Mouse (Mus musculus) brain, embryonic 14.5 days (tissue): ENCODE data around the gene Lmntd1. TPM values are rescaled to one million over a fixed set of nuclear protein-coding genes. Genes with fewer than 3 reads are reported as not detected.

Experiments used
- DNase-seq: peaks from one replicate; pipeline ENCODE4 v3.0.0-alpha.2; 2011; ENCODE audit warnings: low read depth
- CTCF ChIP-seq: fragments of 200-500 bp; IDR thresholded peaks from 2 replicates; pipeline ENCODE4 v1.5.1; 2012; ENCODE audit warnings: inconsistent platforms, mild to moderate bottlenecking, moderate library complexity, borderline replicate concordance; ENCODE audit not compliant: insufficient read depth, insufficient read length; ENCODE audit errors: extremely low read depth
- POLR2A ChIP-seq: fragments of 200-500 bp; IDR thresholded peaks from 2 replicates; pipeline ENCODE4 v1.6.1; 2012; ENCODE audit warnings: mild to moderate bottlenecking, inconsistent platforms, borderline replicate concordance; ENCODE audit not compliant: poor library complexity, insufficient read depth, insufficient read length, severe bottlenecking; ENCODE audit errors: extremely low read depth
- polyA plus RNA-seq: library from polyadenylated mRNA; depleted of rRNA; stranded (reverse); fragments of >200 nt; gene quantifications from 2 replicates; pipeline ENCODE4 v1.2.3, GENCODE M21; 2012

The Lmntd1 gene
- polyA plus RNA-seq, 1 experiment = 1.3 TPM

DNA sequence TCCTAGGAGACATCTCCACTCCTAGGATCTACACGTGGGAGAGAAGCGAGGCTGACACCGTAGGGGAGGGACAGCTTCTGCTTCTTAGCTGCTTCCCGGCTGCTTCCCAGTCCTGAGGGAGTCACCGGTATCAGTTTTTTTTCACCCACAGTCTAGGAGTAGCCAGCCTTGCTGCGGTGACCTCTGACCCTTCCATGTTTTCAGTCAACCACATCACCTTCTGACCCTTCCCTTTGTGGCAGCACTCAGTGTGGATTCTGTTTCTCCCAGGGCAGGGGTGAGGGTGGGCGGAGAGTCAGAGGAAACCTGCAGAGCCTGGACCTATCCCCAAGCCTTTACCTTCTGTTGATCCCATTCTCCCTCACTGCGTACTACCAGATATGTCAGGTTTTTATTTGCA, 102.9 kb downstream of the Lmntd1 start:
- no peak for DNase-seq
- TF ChIP-seq POLR2A (no peak), CTCF (no peak)

DNA sequence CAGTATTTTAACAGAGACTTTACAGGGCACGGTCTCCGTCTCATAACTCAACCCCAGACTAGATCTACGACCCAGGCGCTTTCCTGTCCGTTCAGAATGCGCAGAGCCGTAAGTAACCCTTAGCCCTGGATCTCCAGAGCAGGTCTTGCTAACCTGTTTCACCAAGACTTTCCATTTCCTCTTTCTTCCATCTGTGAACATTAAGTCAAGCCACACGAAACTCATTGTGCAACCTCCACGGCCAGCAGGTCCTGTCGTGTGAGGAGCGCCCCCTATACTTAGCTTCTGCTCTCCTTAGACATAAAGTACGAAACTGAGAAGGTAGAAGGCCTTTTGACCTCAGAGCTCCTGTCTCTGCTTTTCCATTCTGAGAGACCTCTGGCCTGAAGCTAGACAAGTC, 105.3 kb downstream of the Lmntd1 start:
- TF ChIP-seq CTCF (no peak), POLR2A (no peak)
- no peak for DNase-seq

DNA sequence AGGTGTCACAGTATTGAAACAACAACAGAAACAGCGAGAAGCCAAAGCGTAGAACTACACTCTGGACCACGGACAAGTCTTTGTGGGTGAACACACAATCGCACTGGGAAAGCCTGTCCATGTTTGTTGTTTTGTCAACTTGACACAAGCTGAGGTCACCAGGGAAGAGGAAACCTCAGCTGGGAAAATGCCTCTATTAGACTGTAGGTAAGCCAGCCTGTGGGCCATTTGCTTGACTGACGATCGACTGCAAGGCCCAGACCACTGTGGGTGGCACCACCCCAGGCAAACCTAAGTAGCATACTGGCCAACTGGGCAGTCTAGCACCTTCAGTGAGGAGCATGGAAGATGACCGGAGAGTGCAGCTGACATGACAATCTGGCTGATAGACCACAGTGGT, 112.4 kb downstream of the Lmntd1 start:
- TF ChIP-seq POLR2A = no peak
- no peak for TF ChIP-seq CTCF
- no peak for DNase-seq

DNA sequence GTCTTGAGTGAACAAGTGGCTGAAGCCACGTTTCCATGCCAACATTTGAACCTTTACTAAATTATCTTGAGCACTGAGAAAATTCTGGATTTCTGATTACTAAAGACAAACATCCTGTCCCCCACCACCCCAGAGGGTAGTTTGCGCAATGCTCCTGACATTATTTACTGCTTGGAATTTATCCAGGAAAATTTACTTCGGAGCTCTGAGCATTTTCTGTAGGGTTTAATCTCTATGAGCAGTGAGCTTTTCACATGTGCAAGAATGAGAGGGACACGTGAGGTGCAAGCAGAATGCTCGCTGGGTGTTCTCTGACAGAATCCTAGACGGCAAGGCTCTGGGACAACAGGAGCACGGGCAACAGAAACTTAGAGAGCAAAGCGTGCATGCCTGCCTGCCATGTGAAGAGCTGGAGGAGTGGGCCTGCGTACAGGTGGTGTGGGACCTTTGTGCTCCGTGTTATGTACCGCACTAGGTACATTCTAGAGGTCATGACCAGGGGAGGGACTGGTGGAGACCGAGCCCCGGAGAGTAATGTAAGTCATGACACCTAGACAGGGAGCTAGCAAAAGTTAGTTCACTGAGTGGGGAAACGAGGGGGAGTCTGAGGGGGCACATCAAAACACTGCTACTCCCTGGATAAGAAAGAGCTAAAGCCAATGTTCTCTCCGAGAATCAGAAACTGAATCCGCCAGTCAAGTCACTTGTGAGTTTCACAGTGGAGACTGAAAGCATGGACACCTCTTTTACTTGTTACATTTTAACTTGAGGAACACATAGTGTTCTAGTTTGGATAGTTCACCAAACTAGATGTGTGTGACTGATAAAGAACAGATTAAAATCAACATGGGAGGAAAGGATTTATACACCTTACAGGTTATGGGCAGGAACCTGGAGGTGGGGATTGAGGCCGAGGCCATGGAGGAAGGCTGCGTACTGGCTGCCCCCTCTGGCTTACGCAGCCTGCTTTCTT, 114.3 kb downstream of the Lmntd1 start:
- no peak for DNase-seq
- TF ChIP-seq POLR2A (no peak), CTCF (no peak)

DNA sequence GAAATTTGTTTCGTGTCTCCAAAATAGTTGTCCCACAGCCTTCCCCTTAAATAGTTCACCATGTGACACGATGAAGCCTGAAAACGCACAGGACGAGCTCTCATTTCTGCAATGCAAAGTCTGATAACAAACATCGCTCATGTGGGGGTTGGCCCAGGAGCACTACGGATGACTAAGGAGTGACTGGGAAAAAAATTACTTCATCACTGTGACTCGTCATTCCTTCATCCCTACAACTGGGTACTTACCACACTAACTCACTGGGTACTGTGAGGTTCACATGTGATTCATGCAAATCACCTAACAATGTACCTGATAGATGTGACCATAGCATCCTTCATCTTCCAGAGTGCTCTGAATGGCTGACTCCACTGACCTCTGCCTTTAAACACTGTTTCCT, 118.4 kb downstream of the Lmntd1 start:
- TF ChIP-seq CTCF = no peak
- no peak for TF ChIP-seq POLR2A
- no peak for DNase-seq

DNA sequence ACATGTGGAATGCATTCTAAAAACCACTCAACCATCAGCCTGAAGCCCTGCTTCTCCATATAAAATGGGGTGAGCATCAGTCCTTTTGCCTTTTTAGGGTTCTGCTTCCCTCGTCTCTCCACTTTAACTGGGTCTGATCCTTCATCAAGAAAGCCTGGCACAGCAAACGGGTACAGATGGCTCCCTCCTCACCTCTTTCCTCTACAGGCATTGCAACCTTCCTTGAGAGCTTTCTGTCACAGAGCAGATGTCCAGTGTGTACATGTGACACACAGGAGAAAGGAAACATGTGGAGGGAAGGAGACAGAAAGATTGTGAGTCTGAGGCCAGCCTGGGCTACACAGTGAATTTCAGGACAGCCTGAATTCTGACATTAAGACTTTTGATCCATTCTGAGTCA, 125.9 kb downstream of the Lmntd1 start:
- no peak for TF ChIP-seq POLR2A
- no peak for TF ChIP-seq CTCF
- peak; percentile 76 for DNase-seq

DNA sequence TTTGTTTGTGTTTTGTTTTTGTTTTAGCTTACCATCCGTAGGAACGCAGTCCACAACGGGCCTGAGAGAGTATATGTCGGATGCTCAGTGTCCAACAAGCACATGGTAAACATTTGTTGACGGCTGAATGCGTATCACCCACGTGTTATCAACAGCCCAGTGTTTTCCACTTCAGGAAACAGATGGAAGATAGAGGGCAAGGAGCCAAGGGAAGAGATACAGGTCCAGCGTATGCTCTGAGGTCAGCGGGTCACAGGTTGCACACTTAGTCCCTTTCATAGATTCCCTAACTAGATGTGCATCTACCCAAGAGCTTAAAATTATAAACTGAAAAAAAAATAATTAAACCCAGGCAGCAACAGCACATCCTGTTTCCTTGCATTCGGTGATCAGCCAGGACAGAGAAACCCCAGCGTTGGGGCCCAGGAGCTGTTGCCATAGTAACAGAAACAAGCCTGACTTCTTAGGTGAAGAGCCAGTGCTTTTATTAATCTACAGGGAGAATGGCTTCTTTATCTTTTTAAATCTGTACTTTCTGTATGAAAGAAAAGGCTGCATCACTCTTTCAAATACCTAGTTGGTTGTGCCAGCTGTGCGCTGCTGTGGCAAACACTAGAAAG, 128.0 kb downstream of the Lmntd1 start:
- TF ChIP-seq CTCF = no peak
- TF ChIP-seq POLR2A = no peak
- DNase-seq = peak; percentile 81

DNA sequence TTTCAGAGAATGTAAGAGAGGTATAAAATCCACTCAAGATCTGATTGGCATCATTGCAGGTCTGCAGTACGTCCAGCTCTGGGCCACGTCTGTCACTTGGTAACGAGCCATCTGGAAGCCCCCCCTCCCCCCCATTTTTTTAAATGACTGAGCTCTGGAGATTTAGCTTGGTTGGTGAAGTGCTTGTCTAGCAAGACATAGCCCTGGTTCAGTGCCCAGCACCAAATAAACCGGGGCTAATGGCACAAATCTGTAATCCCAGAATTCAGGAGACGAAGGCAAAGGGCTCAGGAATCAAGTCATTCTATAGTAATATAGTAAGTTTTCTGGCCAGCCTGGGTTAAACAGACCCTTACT, 130.8 kb downstream of the Lmntd1 start:
- TF ChIP-seq POLR2A = no peak
- no peak for TF ChIP-seq CTCF

DNA sequence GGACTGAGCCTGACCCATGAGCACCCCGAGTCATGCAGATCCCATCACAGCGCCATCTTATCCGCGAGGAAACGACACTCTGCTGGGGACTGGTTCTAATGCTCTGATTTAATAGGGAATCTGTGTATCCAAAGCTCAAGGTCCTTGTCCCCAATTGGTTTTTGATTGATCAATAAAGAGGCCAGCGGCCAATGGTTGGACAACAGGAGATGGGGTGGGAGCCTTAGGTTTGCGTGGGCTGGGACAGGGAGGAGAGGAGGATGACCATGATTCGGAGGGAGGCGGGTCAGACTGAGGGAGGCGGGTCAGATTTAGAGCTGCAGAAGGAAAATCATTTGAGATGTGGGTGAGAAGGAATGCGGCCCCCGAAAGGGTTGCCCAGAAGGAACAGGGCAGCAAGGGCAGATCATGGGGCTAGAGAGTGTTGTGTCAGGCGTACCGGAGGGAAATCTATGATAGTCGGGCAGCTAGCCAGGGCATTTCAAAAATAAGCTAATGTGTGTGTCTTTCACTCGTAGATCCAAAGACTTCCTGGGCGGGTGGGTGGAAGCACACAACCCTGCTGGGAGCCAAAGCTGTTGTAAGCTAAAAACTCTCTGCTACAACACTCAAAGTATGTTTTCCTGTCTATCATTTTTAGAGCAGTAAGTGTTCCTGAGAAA, 131.3 kb downstream of the Lmntd1 start:
- TF ChIP-seq POLR2A (no peak), CTCF (no peak)
- DNase-seq = peak; percentile 72

More for the DNA sequence above, 130.8 kb downstream of the Lmntd1 start:
- peak; percentile 79 for DNase-seq

DNA sequence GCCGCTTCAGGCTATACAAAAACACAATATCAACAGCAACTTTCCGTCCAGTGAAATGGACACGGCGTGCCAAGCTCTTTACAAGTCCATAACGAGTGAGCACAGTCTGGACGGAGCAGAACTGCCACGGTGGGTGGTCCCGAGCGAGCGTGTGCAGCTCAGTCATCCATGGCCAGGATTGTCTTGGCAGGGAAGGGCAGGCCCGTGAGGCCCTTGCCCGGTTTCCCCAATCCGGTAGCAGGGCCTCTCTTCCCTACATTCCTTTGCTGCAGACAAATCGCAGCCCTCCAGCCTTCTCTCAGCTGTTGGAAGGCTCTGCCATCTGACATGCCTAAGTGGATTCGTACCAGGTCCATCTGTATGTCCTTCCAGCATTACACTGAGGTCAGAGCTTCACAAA, 132.2 kb downstream of the Lmntd1 start:
- DNase-seq = peak; percentile 88
- TF ChIP-seq CTCF (no peak), POLR2A (no peak)

DNA sequence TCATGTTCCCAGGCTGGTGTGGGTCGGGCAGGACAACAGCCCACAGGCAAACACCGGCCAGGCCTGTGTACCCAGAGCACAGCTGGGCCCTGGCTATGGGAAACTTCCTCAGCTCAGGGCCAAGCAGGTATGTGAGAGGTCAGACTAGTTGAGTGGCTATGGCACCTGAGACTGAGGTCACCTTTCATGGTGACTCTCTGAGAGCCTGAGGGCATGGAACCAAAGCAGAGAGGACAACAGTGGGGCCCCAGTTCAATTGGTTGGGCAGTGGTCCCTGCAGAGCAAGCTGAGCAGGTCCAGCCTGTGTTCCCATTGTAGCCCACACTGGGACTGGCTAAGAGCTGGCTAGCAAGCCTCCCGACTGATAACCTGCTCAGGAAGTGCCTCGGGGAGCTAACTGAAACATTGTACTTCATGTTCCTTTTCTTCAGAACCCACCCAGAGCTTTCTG, 135.3 kb downstream of the Lmntd1 start:
- no peak for TF ChIP-seq POLR2A
- TF ChIP-seq CTCF = no peak
- DNase-seq = no peak

DNA sequence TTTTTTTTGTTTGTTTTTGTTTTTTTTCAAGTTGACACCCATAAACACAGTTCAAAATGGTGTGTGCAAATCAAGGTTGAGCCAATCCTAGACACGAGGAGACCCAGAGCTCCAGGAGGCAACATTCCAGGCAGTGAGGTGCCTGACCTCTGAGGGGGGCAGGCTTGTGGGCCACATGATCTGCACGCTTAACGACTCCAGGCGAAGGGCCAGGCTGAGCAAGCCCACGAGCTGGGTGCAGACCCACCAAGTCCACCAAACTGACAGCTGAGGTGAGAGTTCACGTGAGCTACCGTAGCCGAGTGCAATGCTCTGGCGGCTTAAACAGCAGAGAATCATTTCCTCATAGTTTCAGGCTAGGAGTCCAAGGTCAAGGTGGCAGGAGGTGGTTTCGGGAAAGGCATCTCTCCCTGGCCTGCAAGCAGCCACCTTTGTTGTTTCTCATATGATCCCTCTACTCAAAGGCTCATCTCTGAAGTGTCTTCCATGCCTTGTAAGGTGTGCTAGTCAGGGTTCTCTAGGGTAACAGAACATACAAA, 136.7 kb downstream of the Lmntd1 start:
- TF ChIP-seq POLR2A (no peak), CTCF (no peak)
- no peak for DNase-seq
